Mouse (Mus musculus) lung, adult 18-20 months (tissue): Measurements from ENCODE around the gene Lck.

Source experiments
- DNase-seq, 2 experiments: peaks; one replicate each; pipeline ENCODE4 v3.0.0; 2022; ENCODE audit warnings: mixed read lengths in 2 of 2

Lck gene

GRCm38 (mm10) chr4:129507434-129508236 lies 65.8 kb downstream of the Lck start:
- DNase-seq: no peak

GRCm38 (mm10) chr4:129505511-129505910 lies 67.9 kb downstream of the Lck start:
- DNase-seq: no peak

- no peak for DNase-seq
Measured at GRCm38 (mm10) chr4:129502901-129503444, 70.5 kb downstream of the Lck start.

GRCm38 (mm10) chr4:129502327-129502888 lies 71.0 kb downstream of the Lck start:
- no peak for DNase-seq

- DNase-seq: peak; percentile 94 to 96
Measured at GRCm38 (mm10) chr4:129500607-129501566, 72.6 kb downstream of the Lck start.

GRCm38 (mm10) chr4:129500017-129500416 lies 73.4 kb downstream of the Lck start:
- DNase-seq: no peak

GRCm38 (mm10) chr4:129498941-129499340 lies 74.5 kb downstream of the Lck start:
- DNase-seq: no peak
